Mouse (Mus musculus) hindbrain, embryonic 10.5 days (tissue): ENCODE measurements around the gene Zic1. TPM values are rescaled to one million over a fixed set of nuclear protein-coding genes. Genes with fewer than 3 reads are reported as not detected.

Source experiments
- DNase-seq: peaks from one replicate; pipeline ENCODE4 v3.0.0-alpha.2; 2017; ENCODE audit warnings: low spot score
- H3K27ac ChIP-seq: fragments of 300-500 bp; sonication (generic); 2 replicates; pipeline ENCODE4 v1.5.1; 2016; ENCODE audit warnings: mild to moderate bottlenecking, moderate library complexity
- H3K27me3 ChIP-seq: fragments of 300-500 bp; sonication (generic); 2 replicates; pipeline ENCODE4 v1.6.1; 2016; ENCODE audit warnings: mild to moderate bottlenecking; ENCODE audit not compliant: poor library complexity, insufficient read depth, severe bottlenecking
- H3K36me3 ChIP-seq: fragments of 300-500 bp; sonication (generic); 2 replicates; pipeline ENCODE4 v1.6.1; 2016; ENCODE audit warnings: mild to moderate bottlenecking, moderate library complexity
- H3K4me1 ChIP-seq: fragments of 300-500 bp; sonication (generic); replicated peaks from 2 replicates; pipeline ENCODE4 v1.6.1; 2016; ENCODE audit warnings: mild to moderate bottlenecking
- H3K4me3 ChIP-seq: fragments of 300-500 bp; sonication (generic); 2 replicates; pipeline ENCODE4 v1.5.1; 2016; ENCODE audit warnings: mild to moderate bottlenecking, moderate library complexity
- H3K9me3 ChIP-seq: fragments of 300-500 bp; sonication (generic); 2 replicates; pipeline ENCODE4 v1.6.1; 2016; ENCODE audit warnings: mild to moderate bottlenecking, moderate library complexity
- WGBS: fragments of 180-500 bp; shearing (Covaris S2); methylation state at CpG from one replicate; pipeline ENCODE4 v1.1.7; 2016; 5-methylcytosine and 5-hydroxymethylcytosine counted together
- polyA plus RNA-seq: library from polyadenylated mRNA; unstranded; fragments of >200 nt; fragmentation: Nextera tagmentation; extraction: Ambion mirVana; gene quantifications from 2 replicates; pipeline ENCODE4 v1.2.1, GENCODE M21; 2016

Gene Zic1
- polyA plus RNA-seq, 1 experiment from 2014 or later = 8.1 TPM

- H3K4me1 ChIP-seq = peaks cover 69% of the 10 kb centered on the region
- H3K27me3 ChIP-seq = peaks cover 98% of the 10 kb centered on the region
- peak; percentile 81 for DNase-seq
- no peaks in the 10 kb centered on the region for H3K36me3 ChIP-seq
- H3K9me3 ChIP-seq = no peaks in the 10 kb centered on the region
- H3K4me3 ChIP-seq = peak overlapping the region; percentile 67
- H3K27ac ChIP-seq = peak overlapping the region; percentile 98
- WGBS = under 1% methylated on average over 72 of the region's 76 CpGs
These were observed 15.9 kb upstream of the Zic1 start for GRCm38 (mm10) chr9:91381284-91382110.

DNA sequence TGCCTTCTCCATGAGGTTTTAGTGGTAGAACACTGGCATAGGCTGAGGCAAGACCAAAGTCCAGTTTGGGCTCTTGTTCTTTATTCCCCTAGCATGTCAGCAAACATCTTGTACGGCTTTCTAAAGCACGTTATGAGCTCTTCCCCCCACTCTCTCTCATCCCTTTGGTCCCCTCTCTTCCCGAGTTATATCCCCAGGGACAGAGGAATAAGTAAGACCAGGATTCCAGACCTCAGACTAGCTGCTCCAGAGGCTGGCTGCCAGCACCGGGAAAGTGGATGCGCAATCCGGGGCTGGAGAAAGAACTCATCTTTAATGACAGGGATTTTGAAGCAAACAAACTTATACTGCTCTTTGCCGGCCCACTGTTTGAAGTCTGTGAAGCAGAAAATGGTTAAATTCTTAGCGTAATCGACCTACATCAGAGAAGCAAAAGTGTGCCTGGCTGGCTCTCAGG is 14.9 kb upstream of the Zic1 start:
- Histone ChIP-seq H3K36me3 (no peaks in the 10 kb centered on the region), H3K4me1 (peaks cover 60% of the 10 kb centered on the region), H3K9me3 (no peaks in the 10 kb centered on the region), H3K27me3 (peaks cover 98% of the 10 kb centered on the region), H3K4me3 (peak overlapping the region; percentile 67), H3K27ac (peak overlapping the region; percentile 98)
- under 1% methylated on average over 9 of the region's 9 CpGs for WGBS
- DNase-seq = peak; percentile 64

GRCm38 (mm10) chr9:91379781-91380457 is 14.3 kb upstream of the Zic1 start:
- WGBS = 1% methylated on average over 10 of the region's 10 CpGs
- peaks cover 98% of the 10 kb centered on the region for H3K27me3 ChIP-seq
- peaks cover 54% of the 10 kb centered on the region for H3K4me1 ChIP-seq
- peak overlapping the region; percentile 67 for H3K4me3 ChIP-seq
- no peaks in the 10 kb centered on the region for H3K36me3 ChIP-seq
- H3K27ac ChIP-seq = peak overlapping the region; percentile 98
- DNase-seq = no peak
- no peaks in the 10 kb centered on the region for H3K9me3 ChIP-seq

DNA sequence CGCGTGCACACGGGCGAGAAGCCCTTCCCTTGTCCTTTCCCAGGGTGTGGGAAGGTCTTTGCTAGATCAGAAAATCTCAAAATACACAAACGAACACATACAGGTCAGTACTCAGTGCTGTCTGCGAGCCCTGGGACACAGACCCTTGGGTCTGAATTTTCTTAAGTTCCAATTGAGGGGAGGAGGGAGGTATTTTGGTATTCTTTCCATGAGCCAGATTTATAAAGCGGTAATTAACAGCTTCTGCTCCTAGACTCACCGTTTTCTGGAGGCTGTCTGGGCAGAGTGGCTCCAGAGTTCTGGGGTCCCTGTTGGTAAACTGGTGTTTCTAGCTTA is 13.7 kb upstream of the Zic1 start:
- Histone ChIP-seq H3K27me3 (peaks cover 98% of the 10 kb centered on the region), H3K4me1 (peaks cover 53% of the 10 kb centered on the region), H3K36me3 (no peaks in the 10 kb centered on the region), H3K9me3 (no peaks in the 10 kb centered on the region), H3K4me3 (peak overlapping the region; percentile 67), H3K27ac (peak overlapping the region; percentile 98)
- WGBS = under 1% methylated on average over 8 of the region's 8 CpGs
- DNase-seq = no peak

GRCm38 (mm10) chr9:91378411-91379299 is 13.0 kb upstream of the Zic1 start:
- DNase-seq = peak; percentile 64
- H3K4me3 ChIP-seq = peak overlapping the region; percentile 67
- peaks cover 98% of the 10 kb centered on the region for H3K27me3 ChIP-seq
- H3K27ac ChIP-seq = peak overlapping the region; percentile 98
- H3K9me3 ChIP-seq = no peaks in the 10 kb centered on the region
- H3K4me1 ChIP-seq = peaks cover 49% of the 10 kb centered on the region
- H3K36me3 ChIP-seq = no peaks in the 10 kb centered on the region
- under 1% methylated on average over 48 of the region's 48 CpGs for WGBS

DNA sequence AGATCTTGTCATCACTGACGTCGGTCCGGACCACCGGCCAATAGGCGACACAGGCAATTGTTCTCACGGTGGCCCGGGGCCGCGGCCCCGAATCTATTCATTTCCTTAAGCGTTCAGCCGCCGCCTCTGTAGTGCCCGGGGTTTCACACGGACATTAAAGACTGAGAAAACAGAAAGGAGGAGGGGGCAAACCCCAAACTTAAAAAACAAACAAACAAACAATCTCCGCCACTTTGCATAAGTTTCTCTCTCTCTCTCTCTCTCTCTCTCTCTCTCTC is 12.2 kb upstream of the Zic1 start:
- peak; percentile 70 for DNase-seq
- Histone ChIP-seq H3K9me3 (no peaks in the 10 kb centered on the region), H3K4me3 (peak overlapping the region; percentile 67), H3K4me1 (peaks cover 49% of the 10 kb centered on the region), H3K27me3 (peaks cover 98% of the 10 kb centered on the region), H3K36me3 (no peaks in the 10 kb centered on the region), H3K27ac (peak overlapping the region; percentile 98)
- under 1% methylated on average over 16 of the region's 16 CpGs for WGBS

DNA sequence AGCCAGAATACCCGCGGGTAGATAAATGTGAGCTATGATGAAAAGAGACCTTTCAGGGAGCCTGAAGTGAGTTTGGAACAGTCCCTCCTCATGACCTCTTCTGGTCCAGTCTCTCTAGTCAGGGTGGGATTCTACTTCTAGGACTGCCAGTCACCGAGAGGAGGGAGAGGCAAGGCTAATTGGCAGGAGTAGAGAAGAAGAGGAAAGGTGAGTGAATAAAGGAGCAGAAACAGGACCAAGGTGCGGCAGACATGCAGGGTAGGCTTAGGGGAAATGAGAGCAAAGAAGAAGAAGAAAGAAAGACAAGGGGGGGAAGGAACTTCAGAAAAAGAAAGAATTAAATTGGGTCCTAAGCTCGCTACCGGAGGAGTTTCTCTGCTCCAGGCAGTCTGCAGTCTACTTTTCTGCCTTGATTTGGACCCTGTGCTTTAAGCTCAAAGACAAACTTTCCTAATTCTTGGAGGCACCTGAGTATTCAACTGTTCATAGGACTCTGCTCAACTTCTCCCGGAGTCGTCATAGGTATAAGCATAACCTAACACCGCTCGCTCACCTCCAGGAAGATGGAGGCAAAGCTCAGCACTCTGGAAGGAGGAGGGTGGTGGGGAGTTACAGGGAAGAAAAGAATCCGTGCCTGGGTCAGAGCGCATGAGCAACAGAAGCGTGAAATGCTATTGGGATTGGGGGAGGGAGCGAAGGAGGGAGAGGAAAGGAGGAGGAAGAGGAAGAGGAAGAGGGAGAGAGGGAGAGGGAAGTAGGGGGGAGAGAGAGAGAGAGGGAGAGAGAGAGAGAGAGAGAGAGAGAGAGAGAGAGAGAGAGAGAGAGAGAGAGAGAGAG is 11.6 kb upstream of the Zic1 start:
- peak; percentile 56 for DNase-seq
- whole genome bisulfite sequencing = 3% methylated on average over 14 of the region's 14 CpGs
- H3K27me3 ChIP-seq = peaks cover 98% of the 10 kb centered on the region
- peak overlapping the region; percentile 98 for H3K27ac ChIP-seq
- H3K4me1 ChIP-seq = peaks cover 49% of the 10 kb centered on the region
- no peaks in the 10 kb centered on the region for H3K9me3 ChIP-seq
- peak overlapping the region; percentile 67 for H3K4me3 ChIP-seq
- no peaks in the 10 kb centered on the region for H3K36me3 ChIP-seq

DNA sequence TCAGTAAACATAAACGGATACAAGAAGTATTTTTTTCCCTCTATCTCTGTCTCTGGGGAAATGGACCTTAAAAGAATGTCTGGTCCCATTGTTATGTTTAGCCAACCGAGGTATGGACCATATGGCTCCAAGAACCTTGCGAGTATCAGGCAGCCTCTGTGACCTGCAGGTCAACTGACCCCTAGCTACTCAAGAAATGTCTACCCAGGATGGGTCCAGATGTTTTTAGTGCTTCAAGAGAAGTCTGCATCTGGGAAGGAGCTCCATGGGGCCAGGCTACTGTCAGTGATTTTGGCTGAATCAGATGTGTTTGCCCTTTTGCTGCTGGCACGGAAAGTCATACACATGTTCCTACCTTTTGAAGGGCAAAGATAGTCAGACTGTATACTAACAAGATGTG is 9.1 kb upstream of the Zic1 start:
- Histone ChIP-seq H3K27ac (no peak overlapping the region), H3K9me3 (no peaks in the 10 kb centered on the region), H3K4me1 (peaks cover 53% of the 10 kb centered on the region), H3K27me3 (peaks cover 100% of the 10 kb centered on the region), H3K4me3 (no peak overlapping the region), H3K36me3 (no peaks in the 10 kb centered on the region)
- peak; percentile 26 for DNase-seq
- 2% methylated on average over 4 of the region's 4 CpGs for WGBS

DNA sequence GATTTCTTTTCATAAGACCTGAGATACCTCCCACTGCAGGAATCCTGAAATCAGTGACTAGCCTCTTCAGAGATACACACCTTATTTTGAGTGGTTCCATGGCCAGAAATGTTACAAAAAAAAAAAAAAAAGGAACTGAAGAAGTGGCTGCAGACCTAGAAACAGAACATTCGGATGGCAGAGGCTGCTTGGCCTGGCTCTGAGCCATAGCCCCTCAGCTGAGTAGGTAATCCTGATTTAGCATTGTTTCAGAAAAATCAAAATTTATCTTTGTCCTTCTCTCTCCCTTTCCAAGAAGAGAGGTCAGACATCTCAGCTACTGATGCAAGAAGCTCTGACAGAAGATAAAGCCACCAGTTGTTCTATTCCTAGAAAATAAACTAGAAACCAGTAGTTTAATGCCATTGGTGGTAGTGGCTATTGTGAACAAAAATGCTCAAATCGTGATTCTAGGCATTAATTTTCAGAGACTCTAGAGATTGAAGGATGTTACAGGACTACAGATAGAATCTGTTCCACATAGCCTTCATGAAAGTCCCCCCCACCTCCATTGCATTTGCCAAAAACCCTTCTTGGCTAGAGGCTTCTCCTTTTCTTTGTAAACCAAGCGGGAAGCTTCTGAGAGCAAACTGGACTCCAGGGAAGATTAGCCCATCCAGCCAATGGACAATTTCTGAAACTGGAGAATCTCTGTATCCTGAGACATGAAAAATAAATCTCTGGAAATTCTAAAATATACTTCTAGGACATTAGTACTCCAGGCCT is 8.4 kb upstream of the Zic1 start:
- Histone ChIP-seq H3K36me3 (no peaks in the 10 kb centered on the region), H3K4me1 (peaks cover 55% of the 10 kb centered on the region), H3K4me3 (no peak overlapping the region), H3K9me3 (no peaks in the 10 kb centered on the region), H3K27me3 (peaks cover 100% of the 10 kb centered on the region), H3K27ac (no peak overlapping the region)
- 29% methylated on average over 3 of the region's 3 CpGs for WGBS
- DNase-seq = peak; percentile 1

DNA sequence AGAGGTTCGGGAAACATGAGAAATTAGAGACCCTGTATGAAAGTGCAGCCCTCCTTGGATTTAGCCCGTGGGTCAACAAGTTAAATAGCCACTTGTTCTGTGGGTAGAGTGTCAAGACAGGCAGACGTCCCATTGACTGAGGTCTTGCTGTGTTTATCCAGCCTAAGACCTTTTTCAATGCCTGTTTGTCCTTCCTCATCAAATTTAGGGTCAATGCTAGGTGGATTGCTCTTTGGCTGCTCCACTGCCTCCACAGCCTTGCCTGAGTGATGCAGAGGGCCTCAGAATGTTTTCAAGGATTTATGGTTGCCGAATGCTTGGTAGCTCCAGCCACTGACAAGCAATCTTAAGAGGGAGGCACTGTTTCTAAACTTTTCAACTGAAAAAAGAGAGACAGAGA is 6.0 kb upstream of the Zic1 start:
- Histone ChIP-seq H3K27ac (no peak overlapping the region), H3K4me3 (no peak overlapping the region)
- WGBS = 18% methylated on average over 4 of the region's 4 CpGs

DNA sequence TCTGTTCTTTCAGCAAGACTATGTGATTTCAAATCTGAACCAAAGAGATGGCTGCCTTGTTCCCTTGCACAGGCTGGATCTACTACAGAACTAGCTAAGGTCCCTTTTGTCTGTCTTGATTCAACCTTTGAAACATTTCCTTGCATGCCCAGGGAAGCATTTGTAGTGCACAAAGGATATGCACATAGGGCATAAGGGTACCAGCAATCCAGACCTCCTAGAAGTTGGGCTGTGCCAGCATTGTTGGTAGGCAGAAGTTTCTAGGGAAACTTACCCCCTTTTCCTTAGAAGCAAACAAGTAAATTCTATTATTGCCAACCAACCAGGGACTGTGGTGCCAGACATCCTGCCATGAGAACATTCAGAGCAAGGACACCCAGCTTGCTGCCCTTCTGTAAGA is 5.4 kb upstream of the Zic1 start:
- H3K4me1 ChIP-seq = peaks cover 39% of the 10 kb centered on the region
- peak; percentile 6 for DNase-seq
- H3K36me3 ChIP-seq = no peaks in the 10 kb centered on the region
- H3K4me3 ChIP-seq = no peak overlapping the region; the same call in 1 of the 2 replicates
- H3K9me3 ChIP-seq = no peaks in the 10 kb centered on the region
- H3K27ac ChIP-seq = 0 out of 2 replicates have a peak overlapping the region, but pooled peaks have one; percentile 9
- H3K27me3 ChIP-seq = peaks cover 100% of the 10 kb centered on the region

More for the DNA sequence above, 6.0 kb upstream of the Zic1 start:
- H3K9me3 ChIP-seq = no peaks in the 10 kb centered on the region
- H3K4me1 ChIP-seq = peaks cover 37% of the 10 kb centered on the region
- H3K36me3 ChIP-seq = no peaks in the 10 kb centered on the region
- no peak for DNase-seq
- peaks cover 100% of the 10 kb centered on the region for H3K27me3 ChIP-seq
